Mouse (Mus musculus): Measurements from ENCODE around the gene Mpi. TPM values are rescaled to one million over a fixed set of nuclear protein-coding genes. Genes with fewer than 3 reads are reported as not detected.

Gene Mpi
- polyA plus RNA-seq, 1 experiment from 2014 or later, result 24.6 TPM

DNA sequence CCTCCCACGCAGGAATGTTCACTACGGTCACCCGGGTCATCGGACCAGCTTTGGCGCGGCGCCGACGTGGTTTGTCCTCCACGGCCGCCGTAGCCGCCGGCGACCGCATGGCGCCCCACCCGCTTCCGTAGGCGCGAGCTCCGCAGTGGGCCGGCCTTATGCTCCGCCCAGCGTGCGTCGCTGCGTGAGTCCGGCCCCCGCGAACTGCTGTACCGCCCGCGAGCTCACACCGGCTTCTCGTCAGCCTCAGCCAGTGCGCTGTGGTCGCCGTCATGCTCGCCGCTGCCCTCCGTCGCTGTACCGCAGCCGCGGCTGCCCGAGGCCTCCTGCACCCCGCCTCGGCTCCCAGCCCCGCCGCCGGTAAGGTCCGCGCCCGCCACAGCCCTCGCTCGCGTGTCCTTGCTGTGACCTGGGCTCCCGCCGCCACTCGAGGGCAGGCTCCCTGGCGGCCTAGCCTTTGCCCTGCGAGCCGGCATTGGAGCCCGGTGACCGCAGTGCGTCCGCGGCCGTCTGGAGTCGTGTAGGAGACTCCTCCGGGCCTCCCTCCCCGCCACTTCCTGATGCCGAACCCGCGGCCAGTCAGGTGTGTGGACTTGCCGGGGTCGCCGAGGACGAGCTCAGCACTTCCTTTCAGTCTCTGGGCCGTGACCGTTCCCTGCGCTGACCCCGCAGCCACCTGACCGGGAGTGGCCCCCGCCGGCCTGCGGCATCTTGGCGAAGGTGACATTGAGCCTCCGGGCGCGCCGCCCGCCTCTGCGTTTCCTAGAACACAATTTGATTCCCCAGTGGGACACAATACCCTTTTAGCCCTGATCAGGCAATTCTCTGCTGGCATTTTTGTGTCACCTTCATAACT, 31.3 kb downstream of the Mpi start, which contains the start of gene Cox5a:
TSS of gene Cox5a (plus strand) at position 219 of the 856 bp plus-strand sequence.
- Histone ChIP-seq H3K9me3 (ENCODE audit: control insufficient read depth, low read length) (no peaks in the 10 kb centered on the region), H3K4me3 (ENCODE audit: low read depth, low read length) (peak within 1 kb of the TSS; percentile 93), H3K36me3 (ENCODE audit: control insufficient read depth, insufficient read depth, low read length) (no peaks in the 10 kb centered on the region), H3K27ac (replicated peaks) (peak within 1 kb of the TSS; percentile 97), H3K4me2 (replicated peaks; ENCODE audit: low read depth) (peak within 1 kb of the TSS; percentile 87), H3K4me1 (replicated peaks; ENCODE audit: control insufficient read depth, insufficient read depth) (0 out of 2 replicates have a peak, but pooled peaks cover 2% of the 10 kb centered on the region), H3K9ac (ENCODE audit: low read length) (peak within 1 kb of the TSS; percentile 96), H3K27me3 (ENCODE audit: control insufficient read depth, insufficient read depth, low read length) (no peaks in the 10 kb centered on the region)
- WGBS, result under 1% methylated on average over 89 of the region's 95 CpGs
- DNase-seq (ENCODE audit: low spot score) (peak; percentile 94), ATAC-seq (ENCODE audit: low FRiP score, low TSS enrichment) (peak; percentile 97)
- TF ChIP-seq CTCF (IDR thresholded peaks at IDR 0.05; ENCODE audit: low read depth), result no peak; the same call in 1 of the 2 replicates
- TF ChIP-seq EP300 (optimal IDR thresholded peaks at IDR 0.05), result peak; percentile 70

DNA sequence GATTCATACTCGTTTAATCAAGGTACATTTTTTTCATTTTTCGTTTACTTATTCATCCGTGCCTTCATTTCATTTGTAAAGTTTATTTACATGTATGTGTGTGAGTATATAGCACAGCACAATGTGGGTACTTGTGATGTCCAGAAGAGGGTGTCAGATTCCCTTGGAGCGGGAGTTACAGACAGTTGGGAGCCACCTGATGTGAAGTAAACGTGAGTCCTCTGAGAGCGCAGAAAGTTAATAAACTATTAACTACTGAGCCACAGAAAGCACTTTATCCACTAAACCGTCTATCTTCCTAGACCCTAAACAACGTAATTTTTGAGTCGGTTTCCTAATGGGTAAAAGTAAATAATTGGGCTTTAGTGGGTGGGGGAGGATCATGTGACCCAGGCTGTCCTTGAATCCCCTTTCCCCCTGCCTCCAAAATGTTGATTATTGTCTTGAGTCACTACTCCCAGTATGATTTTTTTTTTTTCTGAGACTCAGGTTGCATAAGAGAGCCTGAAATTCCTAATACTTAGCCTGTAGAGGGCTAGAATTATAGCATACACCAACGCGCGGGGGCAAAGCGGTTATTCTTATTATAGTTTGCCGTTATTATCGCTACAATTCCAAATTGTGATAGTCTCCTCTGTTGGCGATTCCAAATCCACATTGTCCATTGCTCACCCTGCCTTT, 32.0 kb downstream of the Mpi start:
- H3K36me3 ChIP-seq (ENCODE audit: control insufficient read depth, insufficient read depth, low read length), result no peaks in the 10 kb centered on the region
- TF ChIP-seq EP300 (optimal IDR thresholded peaks at IDR 0.05), result no peak
- peak; percentile 2; the same call in 1 of the 2 replicates for TF ChIP-seq CTCF (IDR thresholded peaks at IDR 0.05; ENCODE audit: low read depth)
- 0 out of 2 replicates have a peak overlapping the region, but pooled peaks have one; percentile 97 for H3K27ac ChIP-seq (replicated peaks)
- ATAC-seq (ENCODE audit: low FRiP score, low TSS enrichment) (peak; percentile 47; the same call in 1 of the 2 replicates), DNase-seq (ENCODE audit: low spot score) (no peak)
- 0 out of 2 replicates have a peak, but pooled peaks cover 2% of the 10 kb centered on the region for H3K4me1 ChIP-seq (replicated peaks; ENCODE audit: control insufficient read depth, insufficient read depth)
- peak overlapping the region; percentile 53 for H3K4me2 ChIP-seq (replicated peaks; ENCODE audit: low read depth)
- WGBS, result 20% methylated on average over 16 of the region's 16 CpGs
- no peaks in the 10 kb centered on the region for H3K27me3 ChIP-seq (ENCODE audit: control insufficient read depth, insufficient read depth, low read length)
- H3K9ac ChIP-seq (ENCODE audit: low read length), result peak overlapping the region; percentile 48; the same call in 1 of the 2 replicates
- peak overlapping the region; percentile 93 for H3K4me3 ChIP-seq (ENCODE audit: low read depth, low read length)
- no peaks in the 10 kb centered on the region for H3K9me3 ChIP-seq (ENCODE audit: control insufficient read depth, low read length)

DNA sequence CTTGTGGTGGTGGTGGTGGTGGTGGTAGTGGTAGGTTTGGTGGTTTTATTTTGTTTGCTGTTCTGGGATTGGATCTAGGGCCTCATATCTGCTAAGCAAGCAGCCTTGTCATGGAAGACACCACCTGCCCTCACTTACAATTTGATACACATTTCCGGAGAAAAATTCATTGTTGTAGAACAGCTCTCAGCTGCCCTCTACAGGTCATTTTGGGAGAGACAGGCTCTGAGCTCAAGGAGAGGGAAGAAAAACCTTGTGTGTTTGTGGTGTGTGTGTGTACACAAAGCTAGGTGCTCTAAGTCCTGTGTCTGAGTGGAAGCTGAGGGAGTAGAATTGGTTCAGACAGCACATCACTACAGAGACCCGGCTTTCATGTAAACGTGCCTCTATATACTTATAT, 35.5 kb downstream of the Mpi start:
- no peaks in the 10 kb centered on the region for H3K27me3 ChIP-seq (ENCODE audit: control insufficient read depth, insufficient read depth, low read length)
- WGBS, result 8% methylated on average over 3 of the region's 3 CpGs
- no peak overlapping the region for H3K27ac ChIP-seq (replicated peaks)
- H3K36me3 ChIP-seq (ENCODE audit: control insufficient read depth, insufficient read depth, low read length), result no peaks in the 10 kb centered on the region
- no peak overlapping the region for H3K4me3 ChIP-seq (ENCODE audit: low read depth, low read length)
- 0 out of 2 replicates have a peak, but pooled peaks cover under 1% of the 10 kb centered on the region for H3K4me1 ChIP-seq (replicated peaks; ENCODE audit: control insufficient read depth, insufficient read depth)
- DNase-seq (ENCODE audit: low spot score), result peak; percentile 80
- ATAC-seq (ENCODE audit: low FRiP score, low TSS enrichment), result no peak
- H3K4me2 ChIP-seq (replicated peaks; ENCODE audit: low read depth), result no peak overlapping the region
- no peak for TF ChIP-seq EP300 (optimal IDR thresholded peaks at IDR 0.05)
- peak; percentile 91 for TF ChIP-seq CTCF (IDR thresholded peaks at IDR 0.05; ENCODE audit: low read depth)
- H3K9me3 ChIP-seq (ENCODE audit: control insufficient read depth, low read length), result no peaks in the 10 kb centered on the region
- H3K9ac ChIP-seq (ENCODE audit: low read length), result no peak overlapping the region

DNA sequence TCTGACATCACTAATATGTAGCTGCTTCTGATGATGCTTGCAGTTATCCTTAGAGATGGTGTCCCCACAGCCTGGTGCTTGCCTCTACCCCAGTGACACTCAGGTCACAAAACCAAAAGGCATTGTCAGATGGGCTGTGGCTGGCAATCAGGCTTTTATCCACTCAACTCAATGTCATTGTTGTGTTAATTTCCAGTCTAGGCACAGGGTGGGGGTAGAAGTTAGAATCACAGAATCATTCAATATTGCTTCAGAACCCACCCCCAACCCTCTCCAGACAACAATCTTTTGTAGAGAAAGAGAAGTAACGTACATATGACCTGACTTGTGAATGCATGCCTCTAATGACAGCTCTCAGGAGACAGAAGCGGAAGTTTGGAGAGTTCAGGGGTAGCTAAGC, 42.0 kb downstream of the Mpi start:
- Histone ChIP-seq H3K9ac (ENCODE audit: low read length) (no peak overlapping the region), H3K27me3 (ENCODE audit: control insufficient read depth, insufficient read depth, low read length) (no peaks in the 10 kb centered on the region), H3K36me3 (ENCODE audit: control insufficient read depth, insufficient read depth, low read length) (no peaks in the 10 kb centered on the region), H3K4me3 (ENCODE audit: low read depth, low read length) (no peak overlapping the region), H3K9me3 (ENCODE audit: control insufficient read depth, low read length) (no peaks in the 10 kb centered on the region), H3K27ac (replicated peaks) (no peak overlapping the region), H3K4me2 (replicated peaks; ENCODE audit: low read depth) (no peak overlapping the region), H3K4me1 (replicated peaks; ENCODE audit: control insufficient read depth, insufficient read depth) (no peaks in the 10 kb centered on the region)
- DNase-seq (ENCODE audit: low spot score) (no peak), ATAC-seq (ENCODE audit: low FRiP score, low TSS enrichment) (no peak)
- WGBS, result 82% methylated on average over 2 of the region's 2 CpGs
- TF ChIP-seq EP300 (optimal IDR thresholded peaks at IDR 0.05), result no peak
- no peak for TF ChIP-seq CTCF (IDR thresholded peaks at IDR 0.05; ENCODE audit: low read depth)

DNA sequence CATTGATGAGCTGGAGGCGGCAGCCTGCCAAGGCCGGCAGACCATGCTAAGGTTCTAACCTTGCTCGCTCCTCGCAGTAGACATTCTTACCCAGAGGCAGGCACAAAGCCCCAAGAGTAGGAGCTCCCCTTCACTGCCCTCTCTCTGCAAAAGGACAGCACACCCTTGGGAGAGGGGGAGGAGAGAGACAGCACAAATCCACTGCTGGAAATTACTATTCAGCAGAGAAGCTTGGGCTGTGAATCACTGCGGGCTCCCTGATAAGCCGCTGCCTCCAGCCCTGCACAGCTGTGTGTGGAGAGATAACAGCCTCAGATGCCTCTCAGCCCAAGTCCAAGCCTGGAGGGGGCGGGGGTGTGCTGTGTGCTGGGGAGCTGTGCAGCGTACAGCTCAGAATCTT, 46.9 kb downstream of the Mpi start:
- Histone ChIP-seq H3K4me1 (replicated peaks; ENCODE audit: control insufficient read depth, insufficient read depth) (0 out of 2 replicates have a peak, but pooled peaks cover 7% of the 10 kb centered on the region), H3K27me3 (ENCODE audit: control insufficient read depth, insufficient read depth, low read length) (peaks cover 9% of the 10 kb centered on the region), H3K4me2 (replicated peaks; ENCODE audit: low read depth) (no peak overlapping the region), H3K27ac (replicated peaks) (no peak overlapping the region), H3K9me3 (ENCODE audit: control insufficient read depth, low read length) (no peaks in the 10 kb centered on the region), H3K9ac (ENCODE audit: low read length) (no peak overlapping the region), H3K4me3 (ENCODE audit: low read depth, low read length) (no peak overlapping the region), H3K36me3 (ENCODE audit: control insufficient read depth, insufficient read depth, low read length) (no peaks in the 10 kb centered on the region)
- TF ChIP-seq CTCF (IDR thresholded peaks at IDR 0.05; ENCODE audit: low read depth), result no peak
- TF ChIP-seq EP300 (optimal IDR thresholded peaks at IDR 0.05), result no peak
- ATAC-seq (ENCODE audit: low FRiP score, low TSS enrichment), result peak; percentile 74
- WGBS, result 8% methylated on average over 8 of the region's 8 CpGs
- peak; percentile 75 for DNase-seq (ENCODE audit: low spot score)

Data from stomach, postnatal 0 days (tissue).